Mouse (Mus musculus) embryonic facial prominence, embryonic 15.5 days (tissue): ENCODE results near the gene Gm813. TPM values are rescaled to one million over a fixed set of nuclear protein-coding genes. Genes with fewer than 3 reads are reported as not detected.

ENCODE experiments used
- ATAC-seq: fragments of 200-750 bp; cut with Nextera tagmentation; 2 replicates; pipeline ENCODE4 v1.8.0; 2017; ENCODE audit warnings: low read depth, moderate TSS enrichment; ENCODE audit not compliant: insufficient number of reproducible peaks, low FRiP score, low TSS enrichment
- H3K27ac ChIP-seq: fragments of 300-500 bp; sonication (generic); replicated peaks from 2 replicates; pipeline ENCODE4 v1.5.1; 2015; ENCODE audit warnings: mild to moderate bottlenecking, inconsistent platforms
- H3K27me3 ChIP-seq: fragments of 300-500 bp; sonication (generic); 2 replicates; pipeline ENCODE4 v1.6.1; 2015; ENCODE audit warnings: inconsistent platforms
- H3K36me3 ChIP-seq: fragments of 300-500 bp; sonication (generic); 2 replicates; pipeline ENCODE4 v1.6.1; 2015; ENCODE audit warnings: mild to moderate bottlenecking, inconsistent platforms
- H3K4me1 ChIP-seq: fragments of 300-500 bp; sonication (generic); 2 replicates; pipeline ENCODE4 v1.6.1; 2015; ENCODE audit warnings: inconsistent platforms
- H3K4me2 ChIP-seq: fragments of 300-500 bp; sonication (generic); replicated peaks from 2 replicates; pipeline ENCODE4 v1.6.1; 2015; ENCODE audit warnings: mild to moderate bottlenecking, inconsistent platforms
- H3K4me3 ChIP-seq: fragments of 300-500 bp; sonication (generic); replicated peaks from 2 replicates; pipeline ENCODE4 v1.5.1; 2015; ENCODE audit warnings: mild to moderate bottlenecking, inconsistent platforms
- H3K9ac ChIP-seq: fragments of 300-500 bp; sonication (generic); 2 replicates; pipeline ENCODE4 v1.6.1; 2015; ENCODE audit warnings: inconsistent platforms
- H3K9me3 ChIP-seq: fragments of 300-500 bp; sonication (generic); replicated peaks from 2 replicates; pipeline ENCODE4 v1.6.1; 2016; ENCODE audit warnings: inconsistent platforms
- WGBS: fragments of 180-500 bp; shearing (Covaris S2); methylation state at CpG from one replicate; pipeline ENCODE4 v1.1.7; 2015; 5-methylcytosine and 5-hydroxymethylcytosine counted together
- polyA plus RNA-seq: library from polyadenylated mRNA; unstranded; fragments of >200 nt; fragmentation: Nextera tagmentation; extraction: Ambion mirVana; gene quantifications from 2 replicates; pipeline ENCODE4 v1.2.1, GENCODE M21; 2015

Gene Gm813
- polyA plus RNA-seq, 1 experiment from 2014 or later = not detected

GRCm38 (mm10) chr16:58637448-58637847 is 20.7 kb upstream of the Gm813 start:
- no peak overlapping the region for H3K4me2 ChIP-seq
- WGBS = 68% methylated on average over 4 of the region's 4 CpGs
- H3K4me1 ChIP-seq = no peaks in the 10 kb centered on the region
- H3K36me3 ChIP-seq = no peaks in the 10 kb centered on the region
- H3K9ac ChIP-seq = no peak overlapping the region
- H3K4me3 ChIP-seq = no peak overlapping the region
- H3K27ac ChIP-seq = no peak overlapping the region
- H3K27me3 ChIP-seq = no peaks in the 10 kb centered on the region
- no peaks in the 10 kb centered on the region for H3K9me3 ChIP-seq
- ATAC-seq = no peak

GRCm38 (mm10) chr16:58635866-58636265 is 19.1 kb upstream of the Gm813 start:
- no peak for ATAC-seq
- 42% methylated on average over 2 of the region's 2 CpGs for WGBS
- no peaks in the 10 kb centered on the region for H3K36me3 ChIP-seq
- no peak overlapping the region for H3K27ac ChIP-seq
- no peak overlapping the region for H3K4me3 ChIP-seq
- no peak overlapping the region for H3K4me2 ChIP-seq
- H3K27me3 ChIP-seq = no peaks in the 10 kb centered on the region
- H3K4me1 ChIP-seq = no peaks in the 10 kb centered on the region
- no peak overlapping the region for H3K9ac ChIP-seq
- no peaks in the 10 kb centered on the region for H3K9me3 ChIP-seq

- no peak overlapping the region for H3K4me3 ChIP-seq
- H3K27me3 ChIP-seq = no peaks in the 10 kb centered on the region
- no peaks in the 10 kb centered on the region for H3K4me1 ChIP-seq
- no peak overlapping the region for H3K4me2 ChIP-seq
- no peaks in the 10 kb centered on the region for H3K36me3 ChIP-seq
- no peaks in the 10 kb centered on the region for H3K9me3 ChIP-seq
- H3K9ac ChIP-seq = no peak overlapping the region
- ATAC-seq = no peak
- no peak overlapping the region for H3K27ac ChIP-seq
- 66% methylated on average over 2 of the region's 2 CpGs for whole genome bisulfite sequencing
Observed at GRCm38 (mm10) chr16:58629736-58630135, 13.0 kb upstream of the Gm813 start.

- Histone ChIP-seq H3K27ac (no peak overlapping the region), H3K4me1 (no peaks in the 10 kb centered on the region), H3K4me2 (no peak overlapping the region), H3K9ac (no peak overlapping the region), H3K27me3 (no peaks in the 10 kb centered on the region), H3K4me3 (no peak overlapping the region), H3K9me3 (no peaks in the 10 kb centered on the region), H3K36me3 (no peaks in the 10 kb centered on the region)
- no peak for ATAC-seq
- WGBS = 92% methylated on average over 5 of the region's 5 CpGs
Observed at GRCm38 (mm10) chr16:58628968-58629367, 12.2 kb upstream of the Gm813 start.

GRCm38 (mm10) chr16:58628336-58628680 is 11.5 kb upstream of the Gm813 start:
- Histone ChIP-seq H3K4me1 (no peaks in the 10 kb centered on the region), H3K9ac (no peak overlapping the region), H3K9me3 (no peaks in the 10 kb centered on the region), H3K36me3 (no peaks in the 10 kb centered on the region), H3K27ac (no peak overlapping the region), H3K27me3 (no peaks in the 10 kb centered on the region), H3K4me3 (no peak overlapping the region), H3K4me2 (no peak overlapping the region)
- 89% methylated on average over 2 of the region's 2 CpGs for WGBS
- ATAC-seq = no peak

GRCm38 (mm10) chr16:58627597-58628335 is 11.0 kb upstream of the Gm813 start:
- Histone ChIP-seq H3K36me3 (no peaks in the 10 kb centered on the region), H3K4me2 (no peak overlapping the region), H3K9me3 (no peaks in the 10 kb centered on the region), H3K27ac (no peak overlapping the region), H3K27me3 (no peaks in the 10 kb centered on the region), H3K4me3 (no peak overlapping the region), H3K4me1 (no peaks in the 10 kb centered on the region), H3K9ac (no peak overlapping the region)
- 88% methylated on average over 4 of the region's 4 CpGs for WGBS
- no peak for ATAC-seq

- Histone ChIP-seq H3K27ac (no peak overlapping the region), H3K9ac (no peak overlapping the region), H3K4me3 (no peak overlapping the region), H3K4me1 (no peaks in the 10 kb centered on the region), H3K36me3 (no peaks in the 10 kb centered on the region), H3K4me2 (no peak overlapping the region), H3K27me3 (no peaks in the 10 kb centered on the region), H3K9me3 (no peaks in the 10 kb centered on the region)
- WGBS = 77% methylated on average over 6 of the region's 6 CpGs
- ATAC-seq = no peak
Observed at GRCm38 (mm10) chr16:58623944-58624343, 7.2 kb upstream of the Gm813 start.

- Histone ChIP-seq H3K9ac (no peak overlapping the region), H3K9me3 (no peaks in the 10 kb centered on the region), H3K4me2 (no peak overlapping the region), H3K27ac (no peak overlapping the region), H3K27me3 (no peaks in the 10 kb centered on the region), H3K4me3 (no peak overlapping the region), H3K36me3 (no peaks in the 10 kb centered on the region), H3K4me1 (no peaks in the 10 kb centered on the region)
- ATAC-seq = no peak
- 64% methylated on average over 4 of the region's 4 CpGs for WGBS
Observed at GRCm38 (mm10) chr16:58623114-58623513, 6.3 kb upstream of the Gm813 start.

GRCm38 (mm10) chr16:58622377-58622776 is 5.6 kb upstream of the Gm813 start:
- Histone ChIP-seq H3K9ac (no peak overlapping the region), H3K4me1 (no peaks in the 10 kb centered on the region), H3K27me3 (no peaks in the 10 kb centered on the region), H3K36me3 (no peaks in the 10 kb centered on the region), H3K4me2 (no peak overlapping the region), H3K27ac (no peak overlapping the region), H3K9me3 (no peaks in the 10 kb centered on the region), H3K4me3 (no peak overlapping the region)
- no peak for ATAC-seq
- WGBS = 80% methylated on average over 3 of the region's 3 CpGs

- no peak overlapping the region for H3K4me3 ChIP-seq
- no peaks in the 10 kb centered on the region for H3K9me3 ChIP-seq
- no peaks in the 10 kb centered on the region for H3K4me1 ChIP-seq
- no peaks in the 10 kb centered on the region for H3K36me3 ChIP-seq
- ATAC-seq = no peak
- no peak overlapping the region for H3K27ac ChIP-seq
- H3K4me2 ChIP-seq = no peak overlapping the region
- no peaks in the 10 kb centered on the region for H3K27me3 ChIP-seq
- no peak overlapping the region for H3K9ac ChIP-seq
Observed at GRCm38 (mm10) chr16:58617346-58617745, 568 bp upstream of the Gm813 start.

GRCm38 (mm10) chr16:58612969-58613368 is 3.8 kb downstream of the Gm813 start:
- Histone ChIP-seq H3K36me3 (no peaks in the 10 kb centered on the region), H3K9ac (no peak overlapping the region), H3K4me1 (no peaks in the 10 kb centered on the region), H3K4me3 (no peak overlapping the region), H3K4me2 (no peak overlapping the region), H3K27me3 (no peaks in the 10 kb centered on the region), H3K27ac (no peak overlapping the region), H3K9me3 (no peaks in the 10 kb centered on the region)
- ATAC-seq = no peak
- WGBS = 68% methylated on average over 3 of the region's 3 CpGs

- Histone ChIP-seq H3K4me2 (no peak overlapping the region), H3K4me1 (no peaks in the 10 kb centered on the region), H3K9me3 (no peaks in the 10 kb centered on the region), H3K4me3 (no peak overlapping the region), H3K27ac (no peak overlapping the region), H3K36me3 (no peaks in the 10 kb centered on the region), H3K27me3 (no peaks in the 10 kb centered on the region), H3K9ac (no peak overlapping the region)
- ATAC-seq = no peak
- WGBS = 48% methylated on average over 5 of the region's 5 CpGs
Observed at GRCm38 (mm10) chr16:58607101-58607500, 9.7 kb downstream of the Gm813 start.
